Mouse (Mus musculus) lung, postnatal 4 days (tissue): ENCODE results near the gene Foxg1.

Experiments used
- DNase-seq, 2 experiments: peaks; one replicate each; pipeline ENCODE4 v3.0.0; 2021

Gene Foxg1

GRCm38 (mm10) chr12:49417963-49418362 lies 35.5 kb downstream of the Foxg1 start:
- no peak for DNase-seq
